Mouse (Mus musculus): Measurements from ENCODE around the gene Tmem41a. TPM values are rescaled to one million over a fixed set of nuclear protein-coding genes. Genes with fewer than 3 reads are reported as not detected.
"Not testable (repeated sequence)": the region's sequence is repeated elsewhere in the genome, so short reads cannot be mapped to it uniquely, and the experiment has no call there.

The Tmem41a gene
- polyA plus RNA-seq (2011; ENCODE audit: insufficient read length, low read depth, missing spikeins) = 13.3 and 14.3 TPM in 2 replicates

DNA sequence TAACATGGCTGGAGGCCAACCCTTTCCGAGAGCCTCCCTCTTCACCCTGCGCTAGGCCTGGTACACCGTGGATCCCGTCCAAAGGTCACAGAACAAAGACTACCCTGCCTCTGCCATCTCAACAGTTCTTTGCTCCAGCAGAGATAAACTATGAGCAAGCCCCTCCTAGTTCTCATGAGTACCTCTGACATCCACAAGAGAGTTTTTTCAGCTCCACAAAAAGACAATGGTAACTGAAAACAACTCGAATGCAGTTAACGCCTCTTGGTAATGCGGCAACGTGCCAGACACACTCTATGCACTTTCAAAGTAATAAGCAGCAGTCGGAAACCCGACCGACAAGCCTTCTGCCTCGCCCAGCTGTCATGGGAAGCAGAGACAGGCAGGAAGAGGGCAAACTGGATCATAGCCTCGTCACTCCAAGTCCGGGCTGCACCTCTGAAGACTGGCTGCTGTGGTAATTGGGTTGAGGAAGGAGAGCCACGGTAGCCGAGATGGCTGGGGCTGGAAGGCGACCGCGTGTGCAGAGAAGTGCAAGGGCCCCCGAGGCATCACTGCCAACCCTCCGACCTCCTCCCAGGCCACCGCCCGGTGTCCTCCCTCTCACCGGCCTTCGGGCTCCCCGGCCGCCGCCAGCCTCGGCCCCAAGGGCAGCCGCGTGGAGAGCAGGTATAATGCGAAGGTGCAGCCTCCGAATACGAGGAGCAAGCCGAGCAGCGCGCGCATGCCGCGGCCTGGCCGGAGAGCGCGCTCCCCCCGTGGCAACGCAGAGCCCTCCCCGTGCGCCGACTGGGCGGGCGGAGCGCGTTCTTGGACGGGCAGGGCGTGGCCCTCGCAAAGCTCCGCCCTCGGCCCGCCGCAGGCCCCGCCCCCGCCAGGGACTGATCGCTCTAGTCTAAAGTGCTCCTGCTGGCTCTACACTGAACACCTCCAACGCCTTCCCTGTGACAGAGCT, at the start of gene Tmem41a:
Tmem41a (minus strand) TSS at position 792 of the 955 bp plus-strand sequence.
- Histone ChIP-seq H3K4me1 (ENCODE audit: control insufficient read depth, insufficient read depth, low read length) (0 out of 2 replicates have a peak, but pooled peaks cover 2% of the 10 kb centered on the region), H3K27ac (ENCODE audit: insufficient read depth, low read length) (no peak within 1 kb of the TSS), H3K4me3 (ENCODE audit: insufficient read depth, low read length) (peak within 1 kb of the TSS; percentile 53)
- TF ChIP-seq POLR2A (IDR thresholded peaks at IDR 0.05; ENCODE audit: low read depth, low read length) = peak; percentile 87
- no peak for TF ChIP-seq CTCF (IDR thresholded peaks at IDR 0.05; ENCODE audit: borderline replicate concordance, insufficient read depth, low read length)

DNA sequence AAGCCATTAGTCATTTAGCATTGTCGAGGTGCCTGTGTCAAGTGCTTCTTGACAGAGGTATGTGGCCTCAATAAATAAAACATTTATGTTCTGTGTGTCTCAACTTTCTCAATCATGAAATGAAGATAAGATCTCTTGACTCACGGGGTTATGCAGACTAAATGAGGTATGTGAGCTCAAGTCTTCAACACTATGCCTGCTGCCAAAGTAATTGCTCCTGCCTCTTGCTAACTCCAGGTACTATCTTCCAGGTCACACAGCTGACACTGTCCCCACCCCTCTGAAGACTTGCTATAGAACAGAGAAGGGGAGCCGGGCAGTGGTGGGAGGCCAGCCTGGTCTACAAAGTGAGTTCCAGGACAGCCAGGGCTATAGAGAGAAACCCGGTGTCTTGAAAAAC, 49.0 kb upstream of the Tmem41a start:
- H3K4me1 ChIP-seq (ENCODE audit: control insufficient read depth, insufficient read depth, low read length) = peaks cover 5% of the 10 kb centered on the region; the same call in 1 of the 2 replicates
- H3K4me3 ChIP-seq (ENCODE audit: insufficient read depth, low read length) = no peak overlapping the region
- no peak overlapping the region for H3K27ac ChIP-seq (ENCODE audit: insufficient read depth, low read length)
- no peak for TF ChIP-seq POLR2A (IDR thresholded peaks at IDR 0.05; ENCODE audit: low read depth, low read length)
- TF ChIP-seq CTCF (IDR thresholded peaks at IDR 0.05; ENCODE audit: borderline replicate concordance, insufficient read depth, low read length) = no peak

GRCm38 (mm10) chr16:21995304-21995703, 48.0 kb upstream of the Tmem41a start, which contains the start of gene Liph:
TSS of gene Liph (minus strand) at chr16:21995663.
- TF ChIP-seq POLR2A (IDR thresholded peaks at IDR 0.05; ENCODE audit: low read depth, low read length) (no peak), CTCF (IDR thresholded peaks at IDR 0.05; ENCODE audit: borderline replicate concordance, insufficient read depth, low read length) (no peak)
- Histone ChIP-seq H3K4me3 (ENCODE audit: insufficient read depth, low read length) (no peak within 1 kb of the TSS), H3K27ac (ENCODE audit: insufficient read depth, low read length) (no peak within 1 kb of the TSS), H3K4me1 (ENCODE audit: control insufficient read depth, insufficient read depth, low read length) (peaks cover 5% of the 10 kb centered on the region; the same call in 1 of the 2 replicates)

- H3K4me3 ChIP-seq (ENCODE audit: insufficient read depth, low read length) = no peak overlapping the region
- H3K27ac ChIP-seq (ENCODE audit: insufficient read depth, low read length) = no peak overlapping the region
- no peak for TF ChIP-seq CTCF (IDR thresholded peaks at IDR 0.05; ENCODE audit: borderline replicate concordance, insufficient read depth, low read length)
- TF ChIP-seq POLR2A (IDR thresholded peaks at IDR 0.05; ENCODE audit: low read depth, low read length) = no peak
- H3K4me1 ChIP-seq (ENCODE audit: control insufficient read depth, insufficient read depth, low read length) = no peaks in the 10 kb centered on the region; the same call in 1 of the 2 replicates
Measured at GRCm38 (mm10) chr16:21991774-21992173, 44.4 kb upstream of the Tmem41a start.

DNA sequence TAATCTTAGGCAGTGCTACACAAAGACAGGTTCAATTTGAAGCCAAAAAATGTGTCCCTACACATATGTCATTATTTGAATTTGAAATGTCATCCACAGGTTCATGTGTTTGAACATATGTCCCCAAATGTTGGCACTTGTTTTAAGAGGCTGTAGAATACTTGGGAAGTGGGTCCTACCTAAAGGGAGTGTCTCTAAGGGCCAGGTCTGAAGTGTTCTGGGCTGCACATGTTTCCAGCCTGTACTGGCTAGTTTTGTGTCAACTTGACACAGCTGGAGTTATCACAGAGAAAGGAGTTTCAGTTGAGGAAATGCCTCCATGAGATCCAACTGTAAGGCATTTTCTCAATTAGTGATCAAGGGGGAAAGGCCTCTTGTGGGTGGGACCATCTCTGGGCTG, 43.5 kb upstream of the Tmem41a start:
- not testable (repeated sequence) for H3K4me1 ChIP-seq (ENCODE audit: control insufficient read depth, insufficient read depth, low read length); H3K4me3 ChIP-seq (ENCODE audit: insufficient read depth, low read length); H3K27ac ChIP-seq (ENCODE audit: insufficient read depth, low read length)

DNA sequence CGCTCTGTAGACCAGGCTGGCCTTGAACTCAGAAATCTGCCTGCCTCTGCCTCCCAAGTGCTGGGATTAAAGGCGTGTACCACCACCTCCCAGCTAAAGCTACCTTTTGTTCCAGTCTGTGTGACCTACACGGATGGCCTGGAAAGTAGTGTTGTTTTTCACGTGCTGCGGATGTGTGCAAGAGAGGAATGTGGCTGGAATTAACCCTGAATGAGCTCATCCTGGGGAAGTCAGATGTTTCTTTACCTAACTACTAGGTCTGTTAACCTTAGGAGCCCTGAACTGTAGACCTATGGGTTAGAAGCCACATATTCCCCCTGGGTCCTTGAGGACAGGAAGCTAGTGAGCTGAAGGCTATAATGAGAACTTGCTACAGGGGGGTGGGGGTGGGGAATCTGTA, 40.6 kb upstream of the Tmem41a start:
- no peak overlapping the region for H3K4me3 ChIP-seq (ENCODE audit: insufficient read depth, low read length)
- H3K27ac ChIP-seq (ENCODE audit: insufficient read depth, low read length) = no peak overlapping the region
- no peaks in the 10 kb centered on the region for H3K4me1 ChIP-seq (ENCODE audit: control insufficient read depth, insufficient read depth, low read length)
- TF ChIP-seq POLR2A (IDR thresholded peaks at IDR 0.05; ENCODE audit: low read depth, low read length) (no peak), CTCF (IDR thresholded peaks at IDR 0.05; ENCODE audit: borderline replicate concordance, insufficient read depth, low read length) (no peak)

DNA sequence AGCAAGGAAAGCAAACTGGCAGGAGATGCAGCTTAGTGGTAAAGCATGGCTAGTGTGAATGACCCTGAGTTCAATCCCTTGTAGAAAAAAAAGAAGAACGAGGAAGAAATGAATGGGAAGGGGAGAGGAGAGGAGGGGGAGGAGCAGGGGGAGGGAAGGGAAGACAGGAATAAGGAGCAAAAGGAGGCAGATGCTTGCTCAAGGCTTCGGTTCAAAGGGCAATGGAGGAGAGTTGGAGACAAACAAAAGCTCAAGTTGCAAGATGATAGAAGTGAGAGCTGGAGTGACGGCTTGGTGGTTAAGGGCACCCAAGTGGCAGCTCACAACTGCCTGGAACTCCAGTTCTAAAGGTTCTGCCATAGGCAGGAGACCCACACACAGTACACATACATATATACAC, 38.8 kb upstream of the Tmem41a start:
- Histone ChIP-seq H3K27ac (ENCODE audit: insufficient read depth, low read length) (no peak overlapping the region), H3K4me3 (ENCODE audit: insufficient read depth, low read length) (no peak overlapping the region), H3K4me1 (ENCODE audit: control insufficient read depth, insufficient read depth, low read length) (no peaks in the 10 kb centered on the region)
- TF ChIP-seq POLR2A (IDR thresholded peaks at IDR 0.05; ENCODE audit: low read depth, low read length) = no peak
- no peak for TF ChIP-seq CTCF (IDR thresholded peaks at IDR 0.05; ENCODE audit: borderline replicate concordance, insufficient read depth, low read length)

GRCm38 (mm10) chr16:21984091-21984490, 36.7 kb upstream of the Tmem41a start:
- TF ChIP-seq POLR2A (IDR thresholded peaks at IDR 0.05; ENCODE audit: low read depth, low read length) (no peak), CTCF (IDR thresholded peaks at IDR 0.05; ENCODE audit: borderline replicate concordance, insufficient read depth, low read length) (no peak)
- Histone ChIP-seq H3K27ac (ENCODE audit: insufficient read depth, low read length) (no peak overlapping the region), H3K4me3 (ENCODE audit: insufficient read depth, low read length) (no peak overlapping the region), H3K4me1 (ENCODE audit: control insufficient read depth, insufficient read depth, low read length) (no peaks in the 10 kb centered on the region)

GRCm38 (mm10) chr16:21983581-21983980, 36.2 kb upstream of the Tmem41a start:
- H3K27ac ChIP-seq (ENCODE audit: insufficient read depth, low read length) = no peak overlapping the region
- TF ChIP-seq POLR2A (IDR thresholded peaks at IDR 0.05; ENCODE audit: low read depth, low read length) (no peak), CTCF (IDR thresholded peaks at IDR 0.05; ENCODE audit: borderline replicate concordance, insufficient read depth, low read length) (no peak)
- no peak overlapping the region for H3K4me3 ChIP-seq (ENCODE audit: insufficient read depth, low read length)
- H3K4me1 ChIP-seq (ENCODE audit: control insufficient read depth, insufficient read depth, low read length) = no peaks in the 10 kb centered on the region

- H3K4me1 ChIP-seq (ENCODE audit: control insufficient read depth, insufficient read depth, low read length) = no peaks in the 10 kb centered on the region
- no peak overlapping the region for H3K4me3 ChIP-seq (ENCODE audit: insufficient read depth, low read length)
- no peak overlapping the region for H3K27ac ChIP-seq (ENCODE audit: insufficient read depth, low read length)
- TF ChIP-seq CTCF (IDR thresholded peaks at IDR 0.05; ENCODE audit: borderline replicate concordance, insufficient read depth, low read length) (no peak), POLR2A (IDR thresholded peaks at IDR 0.05; ENCODE audit: low read depth, low read length) (no peak)
Measured at GRCm38 (mm10) chr16:21983146-21983545, 35.8 kb upstream of the Tmem41a start.
